Mouse (Mus musculus) frontal cortex, adult 2 months (tissue): ENCODE data around the gene Gm17455. TPM values are rescaled to one million over a fixed set of nuclear protein-coding genes. Genes with fewer than 3 reads are reported as not detected.
A peak's percentile ranks its signal among the peaks of the same experiment; 100 is the strongest.

ENCODE experiments used
- DNase-seq, 2 experiments: peaks; one replicate each; pipeline ENCODE4 v3.0.0; 2022; ENCODE audit warnings: low spot score in 1 of 2; ENCODE audit errors: extremely low spot score in 1 of 2
- polyA plus RNA-seq: library from polyadenylated mRNA; depleted of rRNA; stranded (reverse); fragments of >200 nt; gene quantifications from 2 replicates; pipeline ENCODE4 v1.2.3, GENCODE M21; 2012; rRNA removed

Gene Gm17455
- polyA plus RNA-seq, 1 experiment = 0.64 TPM

DNA sequence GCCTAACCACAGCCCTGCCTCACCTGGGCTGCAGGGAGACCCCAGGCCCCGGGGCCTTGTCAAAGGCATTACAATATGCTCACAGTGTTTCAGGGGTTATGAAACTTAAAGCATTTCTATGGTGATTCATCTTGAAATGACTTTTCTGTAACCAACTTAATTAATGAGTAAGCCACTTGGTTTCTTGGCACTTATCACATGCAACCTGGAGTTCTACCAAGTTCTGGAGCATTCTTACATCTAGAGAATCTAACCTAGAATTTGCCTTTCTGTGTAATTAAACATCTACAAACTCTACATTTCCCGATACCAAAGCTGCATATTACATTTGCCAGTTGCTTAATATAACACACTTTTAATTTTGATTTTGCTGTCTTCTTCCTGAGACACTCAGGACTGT, 17.5 kb downstream of the Gm17455 start:
- DNase-seq = no peak

- DNase-seq = peak; percentile 26 to 88
Observed at GRCm38 (mm10) chr10:60418137-60418536, 18.6 kb downstream of the Gm17455 start.

- no peak for DNase-seq
Observed at GRCm38 (mm10) chr10:60419624-60420023, 20.1 kb downstream of the Gm17455 start.

DNA sequence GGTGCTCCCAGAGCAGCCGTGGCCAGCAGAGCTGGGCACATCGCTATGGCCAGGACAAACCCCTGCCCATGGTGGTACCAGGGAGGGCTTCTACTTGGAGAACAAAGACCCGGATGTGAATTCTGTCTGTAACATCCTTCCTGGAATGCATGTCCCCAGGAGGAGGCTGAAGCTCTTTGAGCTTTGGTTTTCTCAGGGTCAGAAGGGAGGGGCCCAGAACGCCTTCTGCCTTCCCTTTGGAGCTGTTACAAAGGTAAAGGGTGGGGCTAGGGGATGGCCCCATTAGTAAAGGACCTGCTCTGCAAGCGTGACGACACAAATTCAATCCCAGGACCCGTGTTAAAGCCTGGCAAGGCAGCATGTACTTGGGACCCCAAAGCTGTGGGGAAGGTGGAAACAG, 23.2 kb downstream of the Gm17455 start:
- DNase-seq = no peak

GRCm38 (mm10) chr10:60430001-60430400, 30.5 kb downstream of the Gm17455 start:
- DNase-seq = no peak

- no peak for DNase-seq
Observed at GRCm38 (mm10) chr10:60430591-60430990, 31.1 kb downstream of the Gm17455 start.

DNA sequence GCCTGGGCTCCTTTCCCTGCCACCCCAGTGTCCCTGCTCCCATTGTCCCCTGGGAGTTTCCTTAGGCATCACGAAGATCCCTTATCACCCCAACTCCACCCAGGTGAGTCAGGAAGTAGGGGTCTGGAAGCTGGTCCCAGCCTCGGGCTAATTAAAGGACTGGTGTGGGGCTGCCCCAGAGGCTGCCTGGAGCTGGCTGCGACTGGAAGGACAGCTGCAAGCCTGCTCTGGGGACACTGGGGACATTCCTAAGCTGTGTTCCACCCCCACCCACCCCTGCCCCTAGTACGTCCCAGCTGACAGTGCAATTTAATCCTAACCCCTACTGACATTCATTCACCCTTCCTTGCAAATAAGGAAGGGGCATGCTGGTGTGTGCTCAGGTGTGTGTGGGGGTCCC, 33.2 kb downstream of the Gm17455 start:
- DNase-seq = no peak

- DNase-seq = no peak
Observed at GRCm38 (mm10) chr10:60442321-60442720, 42.8 kb downstream of the Gm17455 start.

GRCm38 (mm10) chr10:60443078-60443477, 43.6 kb downstream of the Gm17455 start:
- DNase-seq = no peak

GRCm38 (mm10) chr10:60445031-60445593, 45.6 kb downstream of the Gm17455 start:
- DNase-seq = peak in 1 of 2 experiments; percentile 2

- peak in 1 of 2 experiments; percentile 3 for DNase-seq
Observed at GRCm38 (mm10) chr10:60447186-60447585, 47.7 kb downstream of the Gm17455 start.

Other genes with a start within 250 kb of the Gm17455 start
- gene Chst3, start 180.5 kb upstream of the Gm17455 start, polyA plus RNA-seq = 1.8 TPM in 2 replicates
- gene Psap, start 122.1 kb upstream of the Gm17455 start, polyA plus RNA-seq = 1,752 and 1,773 TPM in 2 replicates
- 24.3 and 33.1 TPM in 2 replicates for gene Vsir, start 52.9 kb upstream of the Gm17455 start, polyA plus RNA-seq